Mouse (Mus musculus) lung, postnatal 25 days (tissue): ENCODE results near the gene Prss16.

Experiments
- DNase-seq: peaks from one replicate; pipeline ENCODE4 v3.0.0; 2022; ENCODE audit warnings: low spot score

Prss16 gene

DNA sequence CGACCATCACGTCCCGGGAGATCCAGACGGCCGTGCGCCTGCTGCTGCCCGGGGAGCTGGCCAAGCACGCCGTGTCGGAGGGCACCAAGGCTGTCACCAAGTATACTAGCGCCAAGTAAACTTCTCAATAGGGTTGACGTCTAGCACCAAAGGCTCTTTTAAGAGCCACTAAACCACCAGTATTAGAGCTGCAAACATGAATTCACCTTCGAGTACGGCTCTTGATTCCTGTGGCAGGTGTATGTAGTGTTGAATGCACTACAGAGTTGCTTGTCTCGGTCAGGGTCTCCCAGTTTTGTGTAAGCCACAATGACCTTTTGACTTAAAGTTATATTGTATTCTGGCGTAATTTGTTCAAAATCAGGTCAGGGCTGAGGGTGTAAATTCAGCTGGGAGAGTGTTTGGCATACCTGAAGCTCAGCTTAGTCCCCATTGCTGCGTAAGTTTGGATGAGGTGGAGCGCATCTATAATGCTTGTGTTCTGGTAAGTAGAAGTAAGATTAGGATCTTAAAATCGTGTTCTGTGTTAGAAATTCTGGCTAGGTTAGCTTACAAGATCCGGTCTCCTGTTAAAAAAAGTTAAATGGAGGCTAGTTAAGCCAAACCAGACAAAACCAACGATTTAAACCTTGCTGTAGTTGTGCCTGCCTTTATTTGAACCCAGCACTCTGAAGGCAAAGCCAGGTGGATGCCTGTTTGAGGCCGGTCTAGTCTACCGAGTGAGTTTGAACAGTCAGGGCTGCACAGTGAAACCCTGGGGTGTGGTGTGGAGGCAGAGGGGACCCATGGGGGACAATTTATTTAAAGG, 26.8 kb upstream of the Prss16 start:
- DNase-seq: no peak

DNA sequence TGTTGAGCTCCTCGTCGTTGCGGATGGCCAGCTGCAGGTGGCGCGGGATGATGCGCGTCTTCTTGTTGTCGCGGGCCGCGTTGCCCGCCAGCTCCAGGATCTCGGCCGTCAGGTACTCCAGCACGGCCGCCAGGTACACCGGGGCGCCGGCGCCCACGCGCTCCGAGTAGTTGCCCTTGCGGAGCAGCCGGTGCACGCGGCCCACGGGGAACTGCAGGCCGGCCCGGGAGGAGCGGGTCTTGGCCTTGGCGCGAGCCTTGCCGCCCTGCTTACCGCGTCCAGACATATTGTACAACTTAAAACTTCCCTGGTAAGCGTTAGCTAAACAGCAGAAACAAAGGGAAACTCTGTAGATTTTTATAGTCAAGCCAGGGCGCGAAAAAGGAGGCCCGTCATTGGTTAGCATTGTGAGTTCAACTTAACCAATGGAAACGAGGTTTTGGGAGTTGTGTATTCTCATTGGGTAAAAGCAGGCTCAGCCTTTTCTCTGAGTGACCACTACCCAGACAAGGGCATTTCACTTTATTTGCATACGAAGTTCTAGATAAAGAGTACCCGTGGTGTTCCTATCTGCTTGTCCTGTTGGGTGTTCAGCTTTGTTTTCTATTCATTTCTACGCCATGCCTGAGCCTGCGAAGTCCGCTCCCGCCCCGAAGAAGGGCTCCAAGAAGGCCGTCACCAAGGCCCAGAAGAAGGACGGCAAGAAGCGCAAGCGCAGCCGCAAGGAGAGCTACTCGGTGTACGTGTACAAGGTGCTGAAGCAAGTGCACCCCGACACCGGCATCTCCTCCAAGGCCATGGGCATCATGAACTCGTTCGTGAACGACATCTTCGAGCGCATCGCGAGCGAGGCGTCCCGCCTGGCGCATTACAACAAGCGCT, 26.0 kb upstream of the Prss16 start, which contains the start of the genes Hist1h2ah and Hist1h2bk:
Hist1h2ah (minus strand) TSS at position 302 of the 882 bp plus-strand sequence.
Hist1h2bk (plus strand) TSS at position 604 of the 882 bp plus-strand sequence.
- DNase-seq: peak; percentile 94

DNA sequence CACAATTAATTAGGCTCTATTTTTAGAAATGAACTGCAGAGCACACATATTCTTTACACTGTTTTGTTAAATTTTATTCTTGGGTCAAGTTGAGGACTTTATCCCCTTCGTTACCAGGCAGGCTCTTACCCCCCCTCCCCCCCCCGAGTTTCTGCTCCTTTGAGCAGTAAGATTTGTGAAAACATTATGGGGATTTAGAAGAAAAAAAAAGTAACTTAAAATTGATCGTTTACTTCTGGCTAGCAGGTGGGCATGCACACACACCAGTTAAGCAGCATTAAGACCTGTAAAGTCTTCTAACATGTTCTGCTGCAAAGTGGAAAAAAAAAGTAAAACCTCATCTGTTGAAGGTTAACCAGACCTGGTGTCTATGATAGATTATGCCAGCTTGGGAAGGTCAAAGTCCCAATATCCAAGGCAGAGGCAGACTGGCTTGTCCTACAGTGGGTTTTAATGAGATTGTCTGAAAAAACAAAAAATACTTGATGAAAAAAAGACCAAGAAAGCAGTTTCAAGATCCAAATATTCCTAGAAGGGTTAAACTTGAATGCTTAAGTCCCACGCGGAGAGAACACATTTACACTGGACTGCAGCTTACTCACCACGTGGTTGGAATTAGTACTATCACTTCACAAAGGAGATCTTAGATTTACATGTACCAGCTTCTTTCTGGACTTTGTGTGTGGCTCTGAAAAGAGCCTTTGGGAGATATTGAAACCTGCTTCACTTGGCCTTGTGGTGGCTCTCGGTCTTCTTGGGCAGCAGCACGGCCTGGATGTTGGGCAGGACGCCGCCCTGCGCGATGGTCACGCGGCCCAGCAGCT, 25.1 kb upstream of the Prss16 start:
- no peak for DNase-seq

DNA sequence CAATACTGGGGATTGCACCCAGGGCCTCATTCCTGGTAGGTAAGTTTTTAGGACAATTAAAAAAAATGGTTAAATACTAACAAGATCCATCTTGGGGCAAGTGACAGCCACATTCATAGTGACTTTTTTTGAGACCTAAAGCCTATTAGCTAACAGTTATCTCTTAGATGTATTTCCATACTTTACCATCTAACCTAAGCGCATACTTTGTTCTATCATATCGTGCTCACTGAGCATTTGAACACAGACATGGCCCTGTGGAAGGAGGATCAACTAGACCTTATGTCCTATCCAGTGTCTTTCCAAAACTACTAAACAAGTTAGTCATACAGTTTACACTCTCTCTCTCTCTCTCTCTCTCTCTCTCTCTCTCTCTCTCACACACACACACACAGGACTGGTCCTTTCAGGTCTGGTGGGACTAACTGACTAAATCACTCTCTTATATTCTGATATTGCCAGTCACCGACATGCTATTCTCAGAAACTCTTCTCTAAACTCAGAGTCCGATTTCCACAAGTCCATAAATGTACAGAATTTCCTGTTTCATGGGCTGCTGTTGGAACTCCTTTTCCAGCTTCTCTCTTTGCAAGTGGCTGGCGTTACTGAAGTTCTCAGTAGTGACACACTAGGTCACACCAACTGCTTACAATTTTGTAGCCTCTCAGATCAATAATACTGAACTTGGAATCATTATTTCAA, 24.4 kb upstream of the Prss16 start:
- no peak for DNase-seq

DNA sequence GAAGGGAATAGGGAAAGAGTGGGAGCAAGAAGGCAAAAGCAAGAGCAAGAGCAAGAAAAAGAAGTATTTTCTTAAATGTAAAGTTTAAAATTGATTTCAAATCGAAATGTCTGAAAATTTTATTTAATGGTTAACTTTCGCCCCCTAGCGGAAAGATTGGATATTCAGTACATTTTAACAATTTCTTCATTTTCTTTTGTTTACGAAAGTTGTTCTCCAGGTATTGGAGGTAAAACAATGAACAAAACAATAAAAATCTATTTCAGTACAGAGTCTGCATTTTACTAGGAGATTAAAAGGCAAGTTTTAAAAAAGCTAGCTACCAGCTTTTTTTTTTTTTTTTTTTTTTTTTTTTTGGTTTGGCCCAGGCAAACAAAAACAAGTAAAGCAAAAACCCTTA, 21.0 kb upstream of the Prss16 start:
- DNase-seq: peak; percentile 40

DNA sequence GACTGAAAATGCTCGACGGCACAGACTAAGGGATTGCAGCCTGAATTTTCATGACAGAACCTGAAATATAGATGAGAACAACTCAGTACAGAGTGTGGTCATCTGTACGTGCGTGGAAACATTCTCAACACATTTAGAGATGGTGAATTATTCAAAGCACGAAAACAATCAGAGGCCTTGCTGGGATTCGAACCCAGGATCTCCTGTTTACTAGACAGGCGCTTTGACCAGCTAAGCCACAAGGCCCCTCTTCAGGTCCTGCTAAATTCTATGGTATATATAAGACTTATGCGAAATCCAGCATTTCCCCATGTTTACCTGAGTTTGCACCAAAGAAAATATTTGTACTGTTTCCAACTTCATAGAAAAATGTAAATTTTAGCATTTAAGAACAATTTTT, 20.4 kb upstream of the Prss16 start:
- no peak for DNase-seq

DNA sequence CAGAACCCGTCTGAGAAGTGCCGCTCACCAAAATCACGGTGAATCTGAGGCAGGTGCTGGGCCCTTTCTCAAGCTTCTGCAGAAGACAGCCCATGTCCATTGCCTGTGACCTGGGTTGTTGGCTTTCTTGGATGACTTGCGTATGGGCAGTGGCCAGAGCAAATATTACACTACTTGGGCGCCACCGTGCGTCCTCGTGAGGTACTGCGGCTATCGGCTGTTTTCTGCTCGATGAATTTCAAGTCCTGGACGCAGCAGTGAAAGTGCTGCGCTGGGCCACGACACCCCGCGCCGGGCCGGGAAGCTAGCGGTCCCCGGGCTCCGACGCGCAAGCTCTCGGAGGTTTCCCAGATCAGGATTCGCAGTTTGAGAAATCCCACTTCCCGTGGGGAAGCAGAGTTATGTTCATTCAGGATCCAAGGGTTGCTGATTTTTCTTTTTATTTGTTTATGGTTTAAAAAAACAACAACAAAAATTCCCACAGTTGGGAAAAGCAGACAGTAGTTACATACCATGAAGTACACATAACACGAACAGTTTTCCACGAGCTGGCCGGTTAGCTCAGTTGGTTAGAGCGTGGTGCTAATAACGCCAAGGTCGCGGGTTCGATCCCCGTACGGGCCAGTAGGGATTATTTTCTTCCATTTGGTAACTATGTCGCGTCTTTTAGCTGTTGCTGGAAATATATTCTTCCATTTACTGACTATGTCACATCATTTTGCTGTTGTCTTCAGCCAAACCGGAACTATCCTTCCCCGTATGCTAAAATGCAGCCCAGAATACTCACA, 19.3 kb upstream of the Prss16 start:
- DNase-seq: peak; percentile 95

DNA sequence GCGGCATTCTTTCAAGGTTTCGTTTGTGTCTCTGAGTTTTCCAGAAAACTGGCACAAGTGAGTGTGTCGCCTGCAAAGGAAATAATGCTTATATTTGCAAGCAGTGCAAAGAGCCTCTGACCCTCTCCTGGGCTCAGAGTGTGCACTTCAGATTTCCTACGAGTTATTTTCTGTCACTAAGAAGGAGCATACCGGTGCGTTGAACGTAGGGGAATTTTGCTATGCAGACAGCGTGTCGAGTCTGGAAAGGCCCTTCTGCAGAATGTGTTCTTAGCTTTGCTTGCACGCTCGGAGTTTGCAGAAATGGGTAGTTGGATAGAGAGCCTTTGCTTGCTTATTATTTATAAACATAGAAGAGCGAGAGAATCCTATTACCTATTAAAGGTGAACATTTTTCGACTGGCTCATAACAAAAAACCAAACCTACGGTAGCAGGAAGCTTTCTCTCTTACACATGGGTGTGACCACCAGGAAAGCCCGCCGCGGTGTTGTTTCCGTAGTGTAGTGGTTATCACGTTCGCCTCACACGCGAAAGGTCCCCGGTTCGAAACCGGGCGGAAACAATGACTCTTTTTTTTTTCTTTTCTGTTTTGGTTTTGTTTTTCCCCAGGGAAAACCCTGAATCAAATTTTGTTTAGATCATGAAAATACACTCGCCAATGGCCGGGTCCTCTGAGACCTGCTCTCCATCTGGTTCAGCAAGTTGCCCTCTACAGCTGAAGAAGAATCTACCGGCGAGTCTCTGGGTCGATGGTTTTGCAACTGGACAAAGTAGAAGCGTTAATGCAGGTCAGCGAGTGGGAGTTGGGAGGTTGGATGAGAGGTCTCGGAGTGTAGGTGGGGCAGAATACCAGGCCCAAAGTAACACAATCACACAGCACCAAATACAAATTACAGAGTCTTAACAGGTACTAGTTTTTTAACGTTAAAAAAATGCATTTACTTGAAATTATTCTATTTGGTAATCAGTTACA, 16.8 kb upstream of the Prss16 start:
- DNase-seq: peak; percentile 84

DNA sequence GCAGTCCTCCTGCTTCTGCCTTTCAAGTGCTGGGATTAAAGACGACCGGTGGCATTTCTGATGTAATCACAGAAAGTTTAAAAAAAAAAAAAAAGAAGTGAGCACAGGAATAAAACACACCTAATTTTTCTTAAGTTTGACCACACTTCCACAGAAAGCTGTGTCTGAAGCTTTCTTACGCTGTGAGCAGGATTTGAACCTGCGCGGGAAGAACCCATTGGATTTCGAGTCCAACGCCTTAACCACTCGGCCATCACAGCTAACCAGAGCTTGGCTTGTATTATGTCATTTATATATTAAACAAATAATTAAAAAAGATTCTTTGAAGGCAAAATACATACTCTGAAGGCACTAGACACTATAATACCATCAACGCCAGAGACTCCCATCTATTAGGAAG, 12.7 kb upstream of the Prss16 start:
- DNase-seq: peak; percentile 83

DNA sequence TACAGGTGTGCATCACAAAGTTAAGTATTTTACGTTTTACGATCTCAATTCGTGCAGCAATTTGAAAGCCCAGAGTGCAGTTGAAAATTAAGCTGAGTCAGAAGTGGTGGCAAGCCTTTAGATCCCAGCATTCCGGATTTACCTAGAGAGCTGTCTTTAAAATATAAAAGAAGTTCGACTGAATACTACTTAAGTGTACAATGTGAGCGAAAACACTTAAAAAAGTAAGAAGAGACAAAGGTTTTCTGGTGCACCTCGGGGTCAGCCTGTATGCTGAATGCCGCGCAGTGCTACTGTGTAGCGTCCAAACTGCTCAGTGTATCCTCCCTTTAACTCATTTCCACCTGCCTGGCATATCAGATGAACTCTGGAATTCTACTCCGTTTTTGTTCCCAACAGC, 12.0 kb upstream of the Prss16 start:
- DNase-seq: no peak

DNA sequence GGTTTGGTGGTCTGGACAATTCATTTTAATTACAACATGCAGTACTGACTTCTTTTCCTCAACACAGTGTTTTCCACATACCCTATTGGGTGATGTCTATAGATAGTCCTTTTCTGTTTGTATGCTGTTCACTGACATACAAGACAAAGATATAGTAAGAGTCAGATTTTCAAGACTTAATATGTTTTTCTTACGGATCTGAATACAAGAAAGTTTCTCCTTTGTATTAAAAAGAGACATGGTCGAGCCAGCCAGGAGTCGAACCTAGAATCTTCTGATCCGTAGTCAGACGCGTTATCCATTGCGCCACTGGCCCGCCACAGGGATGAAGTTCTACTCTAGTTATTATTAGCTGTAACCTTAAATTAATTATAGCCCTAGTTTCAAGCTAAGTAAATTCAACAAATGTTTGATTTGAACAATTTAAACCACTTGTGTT, 11.4 kb upstream of the Prss16 start:
- DNase-seq: peak; percentile 72

DNA sequence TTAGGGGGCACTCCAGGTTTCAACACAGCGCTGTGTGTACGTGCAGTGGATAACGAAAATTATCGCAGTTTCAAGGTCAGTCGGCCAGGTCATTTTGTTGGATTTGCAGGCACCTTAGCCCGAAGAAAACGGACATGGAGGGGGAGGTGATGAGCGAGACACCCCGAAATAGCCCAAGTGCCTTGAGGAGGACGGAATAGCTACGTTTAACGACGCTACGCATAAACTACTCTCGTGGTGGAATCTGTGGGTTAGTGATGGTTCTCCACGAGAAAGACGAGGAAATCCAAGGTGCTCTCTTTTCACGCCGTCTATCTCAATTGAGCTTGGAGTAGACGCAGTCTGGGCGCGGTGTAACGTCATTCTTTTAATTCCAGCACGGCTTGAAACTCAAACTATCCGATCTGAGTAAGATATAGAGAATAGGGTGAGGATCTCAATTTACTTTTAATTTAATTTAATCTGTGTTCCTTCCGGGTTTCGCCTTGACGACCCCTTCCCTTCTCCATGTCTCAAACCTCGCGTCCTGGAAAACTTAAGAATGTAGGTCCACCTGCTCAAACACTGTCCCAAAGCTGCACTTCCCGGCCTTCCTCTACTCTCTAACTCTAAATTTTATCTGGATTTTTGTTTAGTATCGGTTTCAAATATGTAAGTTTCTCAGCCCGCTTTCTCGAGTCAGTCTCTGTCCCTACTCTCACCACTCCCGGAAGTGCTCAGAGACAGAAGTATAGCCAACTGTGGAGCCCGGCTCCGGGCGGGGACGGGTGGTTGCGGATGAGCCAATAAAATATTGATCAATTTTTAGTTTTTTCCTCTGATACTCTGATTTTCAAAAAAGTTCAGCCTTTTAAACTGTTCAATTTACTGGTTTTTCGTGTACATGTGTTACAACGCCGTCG, 10.6 kb upstream of the Prss16 start:
- no peak for DNase-seq

DNA sequence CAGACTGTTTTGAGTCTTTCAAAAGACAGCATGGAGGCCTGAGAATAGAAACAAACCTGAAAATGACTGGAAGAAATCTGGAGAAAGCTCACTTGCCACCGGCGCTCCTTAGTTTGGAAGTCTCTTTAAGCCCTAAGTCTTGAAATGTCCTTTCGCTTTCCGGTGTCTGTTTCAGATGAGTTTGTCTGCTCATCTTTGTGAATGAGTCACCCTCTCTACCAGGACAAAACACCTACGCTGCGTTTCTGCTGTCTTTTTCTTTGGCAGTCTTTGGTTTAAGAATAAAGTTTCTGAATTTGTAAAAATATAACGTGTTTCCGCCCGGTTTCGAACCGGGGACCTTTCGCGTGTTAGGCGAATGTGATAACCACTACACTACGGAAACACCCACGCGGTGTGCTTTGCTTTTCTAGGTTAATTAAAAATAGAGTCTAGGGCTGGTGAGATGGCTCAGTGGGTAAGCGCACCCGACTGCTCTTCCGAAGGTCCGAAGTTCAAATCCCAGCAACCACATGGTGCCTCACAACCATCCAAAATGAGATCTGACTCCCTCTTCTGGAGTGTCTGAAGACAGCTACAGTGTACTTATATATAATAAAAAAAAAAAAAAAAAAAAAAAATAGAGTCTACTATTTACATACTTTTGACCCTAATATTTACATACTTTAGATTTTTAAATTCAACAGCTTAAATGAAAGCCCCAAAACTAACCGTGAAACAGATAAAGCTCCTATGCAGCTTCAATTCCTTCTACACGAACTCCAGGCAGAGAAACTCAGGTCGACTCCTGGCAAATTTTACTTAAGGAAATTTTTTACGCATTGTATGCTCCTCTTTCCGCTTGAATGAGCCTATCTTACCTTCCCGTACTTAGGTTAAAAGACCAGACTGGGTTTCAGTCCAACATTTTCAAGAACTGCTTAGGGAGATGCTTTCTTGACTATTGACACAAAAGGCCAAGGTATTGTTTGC, 6.2 kb upstream of the Prss16 start:
- DNase-seq: peak; percentile 78

DNA sequence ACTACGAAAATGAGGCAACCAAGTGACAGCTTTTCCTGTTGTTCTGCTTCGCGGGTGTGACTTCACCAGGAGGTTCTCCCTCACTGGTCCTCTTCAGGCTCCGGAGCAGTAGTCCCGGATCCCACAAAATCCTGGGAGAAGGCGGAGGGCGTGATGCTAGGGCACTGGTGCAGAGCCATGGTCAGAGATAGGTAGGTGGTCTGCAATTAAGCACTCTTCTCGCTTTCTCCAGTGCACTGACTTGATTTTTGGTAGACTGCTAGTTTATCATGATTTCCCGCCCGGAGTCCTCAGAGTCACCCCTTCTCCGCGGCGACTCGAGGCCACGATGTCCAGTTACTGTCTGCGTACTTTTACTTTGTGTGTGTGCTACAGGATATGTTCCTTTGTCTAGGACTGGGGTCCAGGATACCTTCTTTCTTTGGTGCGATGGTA, 4.9 kb upstream of the Prss16 start:
- DNase-seq: no peak

DNA sequence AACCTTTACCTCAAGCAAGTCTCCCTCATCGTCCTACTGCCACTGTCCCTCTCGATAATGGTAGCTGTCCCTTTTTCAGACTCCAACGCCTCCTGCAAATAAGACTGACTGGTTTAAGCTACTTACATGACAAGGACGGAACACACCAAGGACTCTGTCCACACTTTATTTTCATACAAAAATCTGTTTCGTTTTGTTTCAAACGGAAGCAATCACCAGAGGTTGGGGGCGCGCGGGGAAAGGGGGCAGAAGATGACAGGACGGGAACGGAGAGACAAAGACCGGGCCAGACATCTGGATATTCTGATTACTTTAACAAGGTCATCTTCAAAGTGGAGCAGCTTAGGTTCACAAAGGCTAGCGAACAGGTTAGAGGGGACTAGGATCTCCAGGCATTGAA, 4.2 kb upstream of the Prss16 start:
- no peak for DNase-seq

DNA sequence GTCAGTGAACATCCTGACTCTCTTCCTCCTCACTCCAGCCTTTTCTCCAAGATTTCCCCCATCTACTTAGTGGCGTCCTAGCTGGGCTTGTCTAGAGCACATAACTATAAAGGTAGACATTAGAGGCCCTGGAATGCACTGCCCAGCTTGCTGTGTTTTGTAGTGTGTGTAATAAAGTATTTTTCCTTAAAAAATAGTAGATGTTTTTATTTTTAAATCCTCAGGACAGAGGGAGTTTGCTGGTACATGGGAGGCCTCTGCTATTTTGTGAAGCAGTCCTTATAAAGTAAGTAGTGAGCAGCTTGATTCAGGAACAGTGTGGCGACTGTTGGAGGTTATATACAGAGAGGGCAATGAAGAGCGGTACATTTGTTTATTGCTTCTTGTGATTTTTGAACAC, 835 bp downstream of the Prss16 start:
- DNase-seq: no peak

DNA sequence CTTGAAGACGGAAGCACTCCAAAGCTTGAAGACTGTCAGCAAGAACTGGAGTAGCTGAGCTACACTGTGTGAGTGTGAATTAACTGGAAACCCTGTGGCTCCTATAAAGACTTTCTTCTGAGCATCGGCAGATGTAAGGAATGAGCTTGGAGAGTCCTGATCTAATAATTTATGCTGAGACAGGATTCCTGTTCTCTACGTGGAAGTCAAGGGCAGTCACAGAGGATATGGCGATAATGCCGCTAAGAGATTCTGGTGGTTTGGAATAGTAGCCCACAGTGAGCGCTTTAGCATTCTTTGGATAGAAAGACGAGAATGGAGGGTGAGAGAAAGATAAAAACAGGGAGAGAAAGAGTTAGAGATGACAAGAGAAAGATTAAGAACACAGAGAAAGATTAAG, 1.7 kb downstream of the Prss16 start:
- DNase-seq: no peak
